Mouse (Mus musculus): ENCODE measurements around the gene Slc16a1. TPM values are rescaled to one million over a fixed set of nuclear protein-coding genes. Genes with fewer than 3 reads are reported as not detected.

Gene Slc16a1
- polyA plus RNA-seq (2015; fragmentation: Nextera tagmentation; extraction: Ambion mirVana), result 17.8 and 22.6 TPM in 2 replicates

- H3K9ac ChIP-seq (replicated peaks; ENCODE audit: low read depth, low read length), result peak within 1 kb of the TSS; percentile 75
- peak within 1 kb of the TSS; percentile 90 for H3K4me2 ChIP-seq (ENCODE audit: low read length)
- peak; percentile 98 for ATAC-seq
- WGBS, result under 1% methylated on average over 50 of the region's 50 CpGs
- peak within 1 kb of the TSS; percentile 3; the same call in 1 of the 2 replicates for H3K27ac ChIP-seq (ENCODE audit: low read length)
- no peaks in the 10 kb centered on the region for H3K9me3 ChIP-seq (ENCODE audit: control insufficient read depth, low read length)
- H3K36me3 ChIP-seq (ENCODE audit: control insufficient read depth, insufficient read depth), result no peaks in the 10 kb centered on the region
- H3K4me1 ChIP-seq (replicated peaks; ENCODE audit: control insufficient read depth, insufficient read depth, low read length), result peaks cover 11% of the 10 kb centered on the region
- peak within 1 kb of the TSS; percentile 91 for H3K4me3 ChIP-seq (replicated peaks; ENCODE audit: low read length)
- H3K27me3 ChIP-seq (replicated peaks; ENCODE audit: control insufficient read depth, insufficient read depth, low read length), result no peaks in the 10 kb centered on the region
These were observed at the start of gene Slc16a1 for GRCm38 (mm10) chr3:104638403-104638779. TSS of gene Slc16a1 (plus strand) at chr3:104638668.

DNA sequence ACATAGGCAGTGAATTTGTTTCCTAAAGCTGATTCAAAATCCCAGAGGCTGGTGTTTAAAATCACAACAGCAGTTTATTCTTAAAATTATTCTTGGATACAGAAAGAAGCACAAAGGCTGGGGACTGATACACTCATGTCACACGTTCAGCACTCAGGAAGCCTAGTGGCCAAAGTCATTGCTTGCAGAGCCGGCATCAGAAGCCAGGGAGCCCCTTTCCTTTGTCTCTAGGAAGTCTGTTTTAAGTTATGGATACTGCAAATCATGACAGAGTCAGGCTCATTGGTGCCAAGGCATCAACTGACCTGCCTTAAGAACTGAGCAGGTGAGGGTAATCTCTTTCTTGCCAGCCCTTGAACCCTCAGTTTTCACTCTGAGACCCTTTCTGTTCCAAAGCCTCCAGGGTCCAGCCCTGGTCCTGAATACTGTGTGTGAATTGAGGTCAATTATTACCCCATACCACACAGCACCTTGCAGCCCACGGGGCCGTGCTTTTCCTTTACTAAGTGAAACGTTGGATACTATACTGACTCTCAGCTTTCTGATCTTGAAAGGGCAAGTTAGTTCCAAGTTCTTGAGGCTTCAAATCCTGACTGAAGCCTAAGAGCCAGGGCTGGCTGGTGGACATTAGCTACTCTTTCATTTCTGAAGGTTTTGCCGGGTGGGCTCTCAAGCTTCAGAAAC is 41.9 kb upstream of the Slc16a1 start:
- peak; percentile 41 for ATAC-seq

DNA sequence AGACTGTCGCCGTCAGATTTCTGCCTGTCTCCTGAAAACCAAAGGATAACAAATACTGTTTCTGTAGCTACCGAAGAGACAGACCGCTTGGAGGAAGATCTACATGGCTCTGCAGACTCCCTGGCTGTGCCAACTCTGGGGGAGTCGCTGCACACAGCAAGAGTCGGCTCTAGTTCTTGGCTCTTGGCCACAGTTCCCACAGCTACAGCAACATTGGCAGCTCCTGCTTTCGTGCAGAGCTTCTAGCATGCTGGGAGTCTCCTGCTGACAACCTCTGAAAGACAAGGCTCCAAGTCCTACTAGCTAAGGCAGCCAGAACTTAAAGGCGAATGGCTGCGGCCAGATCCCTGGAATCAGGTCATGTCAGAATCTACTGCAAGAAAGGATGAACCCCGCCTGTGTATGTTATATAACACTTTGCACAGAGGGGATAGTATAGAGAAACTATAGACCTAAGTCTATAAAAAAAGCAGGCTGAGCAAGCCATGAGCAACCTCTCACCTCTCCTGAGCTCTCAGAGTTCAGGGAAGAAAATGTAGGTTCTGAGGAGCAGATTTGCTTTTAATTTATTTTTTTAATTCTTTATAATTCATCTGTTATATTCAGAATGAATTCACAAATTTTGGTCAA is 41.2 kb upstream of the Slc16a1 start:
- H3K4me3 ChIP-seq (replicated peaks; ENCODE audit: low read length), result no peak overlapping the region
- H3K9me3 ChIP-seq (ENCODE audit: control insufficient read depth, low read length), result no peaks in the 10 kb centered on the region
- WGBS, result 39% methylated on average over 10 of the region's 10 CpGs
- no peak overlapping the region for H3K9ac ChIP-seq (replicated peaks; ENCODE audit: low read depth, low read length)
- ATAC-seq, result peak; percentile 99
- no peaks in the 10 kb centered on the region for H3K27me3 ChIP-seq (replicated peaks; ENCODE audit: control insufficient read depth, insufficient read depth, low read length)
- H3K36me3 ChIP-seq (ENCODE audit: control insufficient read depth, insufficient read depth), result no peaks in the 10 kb centered on the region
- H3K27ac ChIP-seq (ENCODE audit: low read length), result peak overlapping the region; percentile 80
- peak overlapping the region; percentile 6 for H3K4me2 ChIP-seq (ENCODE audit: low read length)
- H3K4me1 ChIP-seq (replicated peaks; ENCODE audit: control insufficient read depth, insufficient read depth, low read length), result peaks cover 7% of the 10 kb centered on the region

More for the DNA sequence above, 41.9 kb upstream of the Slc16a1 start:
- Histone ChIP-seq H3K36me3 (ENCODE audit: control insufficient read depth, insufficient read depth) (no peaks in the 10 kb centered on the region), H3K9me3 (ENCODE audit: control insufficient read depth, low read length) (no peaks in the 10 kb centered on the region), H3K4me2 (ENCODE audit: low read length) (peak overlapping the region; percentile 6), H3K4me1 (replicated peaks; ENCODE audit: control insufficient read depth, insufficient read depth, low read length) (peaks cover 7% of the 10 kb centered on the region), H3K27me3 (replicated peaks; ENCODE audit: control insufficient read depth, insufficient read depth, low read length) (no peaks in the 10 kb centered on the region), H3K4me3 (replicated peaks; ENCODE audit: low read length) (no peak overlapping the region), H3K9ac (replicated peaks; ENCODE audit: low read depth, low read length) (no peak overlapping the region), H3K27ac (ENCODE audit: low read length) (peak overlapping the region; percentile 80)
- 64% methylated on average over 6 of the region's 6 CpGs for WGBS

DNA sequence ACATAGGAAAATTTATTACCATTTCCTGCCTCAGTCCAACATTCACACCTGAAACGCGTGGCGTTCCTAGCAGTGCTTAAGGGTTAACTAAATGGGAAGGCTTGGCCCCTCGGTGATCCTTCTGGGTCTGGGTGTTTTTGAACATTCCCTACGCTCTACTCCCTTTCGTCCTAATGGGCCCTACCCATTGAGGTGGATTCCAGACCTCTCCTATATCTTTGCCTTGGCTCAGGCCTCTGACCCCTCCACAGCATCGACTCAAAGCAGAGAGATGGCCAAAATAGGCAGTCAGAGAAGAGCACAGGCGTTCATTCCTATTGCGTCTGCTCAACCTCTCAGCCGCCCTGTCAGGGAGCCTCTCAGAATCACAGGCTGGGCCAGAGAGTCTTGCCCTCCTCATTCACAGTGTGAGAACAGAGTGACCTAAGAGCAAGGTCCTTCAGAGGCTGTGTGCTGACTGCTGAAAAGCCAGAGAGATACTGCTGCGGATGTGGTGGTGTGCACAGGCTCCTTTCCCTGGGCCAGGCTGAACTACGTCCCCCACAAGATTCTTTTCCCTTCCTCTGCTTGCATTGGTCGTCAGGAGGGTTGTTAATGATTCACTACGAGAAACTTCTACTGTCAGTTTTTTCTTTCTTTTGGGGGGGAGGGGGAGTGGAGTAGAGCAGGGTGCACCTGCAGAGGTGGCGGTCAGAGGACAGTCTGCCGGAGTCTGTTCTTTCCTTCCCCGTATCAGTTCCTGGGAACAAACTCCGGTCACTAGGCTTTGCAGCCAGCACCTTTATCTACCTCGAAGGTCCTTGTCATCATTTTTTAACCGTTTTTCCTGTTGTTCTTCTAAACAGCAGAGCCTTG is 38.9 kb upstream of the Slc16a1 start:
- no peak overlapping the region for H3K9ac ChIP-seq (replicated peaks; ENCODE audit: low read depth, low read length)
- no peaks in the 10 kb centered on the region for H3K9me3 ChIP-seq (ENCODE audit: control insufficient read depth, low read length)
- no peak for ATAC-seq
- peaks cover 7% of the 10 kb centered on the region for H3K4me1 ChIP-seq (replicated peaks; ENCODE audit: control insufficient read depth, insufficient read depth, low read length)
- H3K4me3 ChIP-seq (replicated peaks; ENCODE audit: low read length), result no peak overlapping the region
- H3K27ac ChIP-seq (ENCODE audit: low read length), result no peak overlapping the region
- no peak overlapping the region for H3K4me2 ChIP-seq (ENCODE audit: low read length)
- no peaks in the 10 kb centered on the region for H3K27me3 ChIP-seq (replicated peaks; ENCODE audit: control insufficient read depth, insufficient read depth, low read length)
- no peaks in the 10 kb centered on the region for H3K36me3 ChIP-seq (ENCODE audit: control insufficient read depth, insufficient read depth)
- 79% methylated on average over 20 of the region's 20 CpGs for WGBS

- no peak overlapping the region for H3K4me3 ChIP-seq (replicated peaks; ENCODE audit: low read length)
- no peaks in the 10 kb centered on the region for H3K9me3 ChIP-seq (ENCODE audit: control insufficient read depth, low read length)
- peaks cover 7% of the 10 kb centered on the region for H3K4me1 ChIP-seq (replicated peaks; ENCODE audit: control insufficient read depth, insufficient read depth, low read length)
- H3K27me3 ChIP-seq (replicated peaks; ENCODE audit: control insufficient read depth, insufficient read depth, low read length), result no peaks in the 10 kb centered on the region
- WGBS, result 60% methylated on average over 3 of the region's 3 CpGs
- ATAC-seq, result no peak
- no peak overlapping the region for H3K9ac ChIP-seq (replicated peaks; ENCODE audit: low read depth, low read length)
- no peaks in the 10 kb centered on the region for H3K36me3 ChIP-seq (ENCODE audit: control insufficient read depth, insufficient read depth)
- H3K27ac ChIP-seq (ENCODE audit: low read length), result no peak overlapping the region
- H3K4me2 ChIP-seq (ENCODE audit: low read length), result no peak overlapping the region
These were observed 37.8 kb upstream of the Slc16a1 start for GRCm38 (mm10) chr3:104600691-104601090.

- Histone ChIP-seq H3K36me3 (ENCODE audit: control insufficient read depth, insufficient read depth) (no peaks in the 10 kb centered on the region), H3K27ac (ENCODE audit: low read length) (no peak overlapping the region), H3K9me3 (ENCODE audit: control insufficient read depth, low read length) (no peaks in the 10 kb centered on the region), H3K9ac (replicated peaks; ENCODE audit: low read depth, low read length) (no peak overlapping the region), H3K4me3 (replicated peaks; ENCODE audit: low read length) (no peak overlapping the region), H3K27me3 (replicated peaks; ENCODE audit: control insufficient read depth, insufficient read depth, low read length) (no peaks in the 10 kb centered on the region), H3K4me1 (replicated peaks; ENCODE audit: control insufficient read depth, insufficient read depth, low read length) (peaks cover 7% of the 10 kb centered on the region), H3K4me2 (ENCODE audit: low read length) (no peak overlapping the region)
- no peak for ATAC-seq
- WGBS, result 85% methylated on average over 4 of the region's 4 CpGs
These were observed 36.8 kb upstream of the Slc16a1 start for GRCm38 (mm10) chr3:104601680-104602079.

GRCm38 (mm10) chr3:104609690-104610380 is 28.6 kb upstream of the Slc16a1 start:
- no peaks in the 10 kb centered on the region for H3K9me3 ChIP-seq (ENCODE audit: control insufficient read depth, low read length)
- H3K27me3 ChIP-seq (replicated peaks; ENCODE audit: control insufficient read depth, insufficient read depth, low read length), result no peaks in the 10 kb centered on the region
- WGBS, result 33% methylated on average over 8 of the region's 8 CpGs
- H3K4me1 ChIP-seq (replicated peaks; ENCODE audit: control insufficient read depth, insufficient read depth, low read length), result peaks cover 5% of the 10 kb centered on the region
- H3K36me3 ChIP-seq (ENCODE audit: control insufficient read depth, insufficient read depth), result no peaks in the 10 kb centered on the region
- no peak overlapping the region for H3K4me2 ChIP-seq (ENCODE audit: low read length)
- H3K9ac ChIP-seq (replicated peaks; ENCODE audit: low read depth, low read length), result no peak overlapping the region
- peak; percentile 34; the same call in 1 of the 2 replicates for ATAC-seq
- no peak overlapping the region for H3K4me3 ChIP-seq (replicated peaks; ENCODE audit: low read length)
- peak overlapping the region; percentile 48; the same call in 1 of the 2 replicates for H3K27ac ChIP-seq (ENCODE audit: low read length)

- H3K4me1 ChIP-seq (replicated peaks; ENCODE audit: control insufficient read depth, insufficient read depth, low read length), result peaks cover 5% of the 10 kb centered on the region
- no peak overlapping the region for H3K9ac ChIP-seq (replicated peaks; ENCODE audit: low read depth, low read length)
- H3K27ac ChIP-seq (ENCODE audit: low read length), result 0 out of 2 replicates have a peak overlapping the region, but pooled peaks have one; percentile 8
- no peaks in the 10 kb centered on the region for H3K9me3 ChIP-seq (ENCODE audit: control insufficient read depth, low read length)
- H3K36me3 ChIP-seq (ENCODE audit: control insufficient read depth, insufficient read depth), result no peaks in the 10 kb centered on the region
- peak; percentile 59 for ATAC-seq
- H3K4me2 ChIP-seq (ENCODE audit: low read length), result no peak overlapping the region
- H3K27me3 ChIP-seq (replicated peaks; ENCODE audit: control insufficient read depth, insufficient read depth, low read length), result no peaks in the 10 kb centered on the region
- WGBS, result 63% methylated on average over 6 of the region's 6 CpGs
- H3K4me3 ChIP-seq (replicated peaks; ENCODE audit: low read length), result no peak overlapping the region
These were observed 27.8 kb upstream of the Slc16a1 start for GRCm38 (mm10) chr3:104610453-104611230.

Data from forebrain, embryonic 16.5 days (tissue).